Mouse (Mus musculus) CH12.LX (cell line): Measurements from ENCODE around the gene Olfr1107. TPM values are rescaled to one million over a fixed set of nuclear protein-coding genes. Genes with fewer than 3 reads are reported as not detected.

Experiments used
- polyA plus RNA-seq: library from polyadenylated mRNA; unstranded; fragments of >175 nt; gene quantifications from 2 replicates; pipeline ENCODE4 v1.2.1, GENCODE M21; 2012; ENCODE audit warnings: low read depth; ENCODE audit not compliant: insufficient read length
- total RNA-seq, 2 experiments: library from RNA; depleted of rRNA; stranded (reverse); fragments of 300-350 nt in 1 of 2; fragments of >200 nt in 1 of 2; gene quantifications; 2 replicates each; pipeline ENCODE4 v1.2.3; 2012 to 2014

Olfr1107 gene
- total and polyA plus RNA-seq, 3 experiments, result not detected

Other genes with a start within 250 kb of the Olfr1107 start
- not detected in 2 replicates for gene Olfr1095, start 224.1 kb downstream of the Olfr1107 start, total RNA-seq (2012; rRNA removed)
- not detected in 2 replicates for gene Olfr1095, start 224.1 kb downstream of the Olfr1107 start, total RNA-seq (2014; rRNA removed)
- gene Olfr1095, start 224.1 kb downstream of the Olfr1107 start, polyA plus RNA-seq, result not detected in 2 replicates
- gene Gm13723, start 201.0 kb downstream of the Olfr1107 start, total RNA-seq (2012; rRNA removed), result not detected in 2 replicates
- not detected in 2 replicates for gene Gm13723, start 201.0 kb downstream of the Olfr1107 start, total RNA-seq (2014; rRNA removed)
- gene Gm13723, start 201.0 kb downstream of the Olfr1107 start, polyA plus RNA-seq, result not detected in 2 replicates
- not detected in 2 replicates for gene Olfr1097, start 183.6 kb downstream of the Olfr1107 start, total RNA-seq (2012; rRNA removed)
- gene Olfr1097, start 183.6 kb downstream of the Olfr1107 start, total RNA-seq (2014; rRNA removed), result not detected in 2 replicates
- not detected in 2 replicates for gene Olfr1097, start 183.6 kb downstream of the Olfr1107 start, polyA plus RNA-seq
- gene Olfr1098, start 151.3 kb downstream of the Olfr1107 start, total RNA-seq (2012; rRNA removed), result not detected in 2 replicates
- not detected in 2 replicates for gene Olfr1098, start 151.3 kb downstream of the Olfr1107 start, total RNA-seq (2014; rRNA removed)
- not detected in 2 replicates for gene Olfr1098, start 151.3 kb downstream of the Olfr1107 start, polyA plus RNA-seq
- gene Olfr1099, start 115.1 kb downstream of the Olfr1107 start, total RNA-seq (2012; rRNA removed), result not detected in 2 replicates
- gene Olfr1099, start 115.1 kb downstream of the Olfr1107 start, total RNA-seq (2014; rRNA removed), result not detected in 2 replicates
- gene Olfr1099, start 115.1 kb downstream of the Olfr1107 start, polyA plus RNA-seq, result not detected in 2 replicates
- gene Olfr1100, start 95.9 kb downstream of the Olfr1107 start, total RNA-seq (2012; rRNA removed), result not detected in 2 replicates
- not detected in 2 replicates for gene Olfr1100, start 95.9 kb downstream of the Olfr1107 start, total RNA-seq (2014; rRNA removed)
- gene Olfr1100, start 95.9 kb downstream of the Olfr1107 start, polyA plus RNA-seq, result not detected in 2 replicates
- gene Olfr1101, start 84.6 kb downstream of the Olfr1107 start, total RNA-seq (2012; rRNA removed), result not detected in 2 replicates
- not detected in 2 replicates for gene Olfr1101, start 84.6 kb downstream of the Olfr1107 start, total RNA-seq (2014; rRNA removed)
- not detected in 2 replicates for gene Olfr1101, start 84.6 kb downstream of the Olfr1107 start, polyA plus RNA-seq
- gene Olfr1102, start 77.4 kb downstream of the Olfr1107 start, total RNA-seq (2012; rRNA removed), result not detected in 2 replicates
- gene Olfr1102, start 77.4 kb downstream of the Olfr1107 start, total RNA-seq (2014; rRNA removed), result not detected in 2 replicates
- not detected in 2 replicates for gene Olfr1102, start 77.4 kb downstream of the Olfr1107 start, polyA plus RNA-seq
- not detected in 2 replicates for gene Olfr1104, start 48.7 kb downstream of the Olfr1107 start, total RNA-seq (2012; rRNA removed)
- not detected in 2 replicates for gene Olfr1104, start 48.7 kb downstream of the Olfr1107 start, total RNA-seq (2014; rRNA removed)
- not detected in 2 replicates for gene Olfr1104, start 48.7 kb downstream of the Olfr1107 start, polyA plus RNA-seq
- not detected in 2 replicates for gene Olfr1105, start 39.3 kb downstream of the Olfr1107 start, total RNA-seq (2012; rRNA removed)
- not detected in 2 replicates for gene Olfr1105, start 39.3 kb downstream of the Olfr1107 start, total RNA-seq (2014; rRNA removed)
- gene Olfr1105, start 39.3 kb downstream of the Olfr1107 start, polyA plus RNA-seq, result not detected in 2 replicates
- not detected in 2 replicates for gene Olfr1106, start 23.5 kb downstream of the Olfr1107 start, total RNA-seq (2012; rRNA removed)
- gene Olfr1106, start 23.5 kb downstream of the Olfr1107 start, total RNA-seq (2014; rRNA removed), result not detected in 2 replicates
- not detected in 2 replicates for gene Olfr1106, start 23.5 kb downstream of the Olfr1107 start, polyA plus RNA-seq
- gene Olfr1109, start 20.2 kb upstream of the Olfr1107 start, total RNA-seq (2012; rRNA removed), result not detected in 2 replicates
- gene Olfr1109, start 20.2 kb upstream of the Olfr1107 start, total RNA-seq (2014; rRNA removed), result not detected in 2 replicates
- gene Olfr1109, start 20.2 kb upstream of the Olfr1107 start, polyA plus RNA-seq, result not detected in 2 replicates
- gene Olfr259, start 38.8 kb upstream of the Olfr1107 start, total RNA-seq (2012; rRNA removed), result not detected in 2 replicates
- not detected in 2 replicates for gene Olfr259, start 38.8 kb upstream of the Olfr1107 start, total RNA-seq (2014; rRNA removed)
- not detected in 2 replicates for gene Olfr259, start 38.8 kb upstream of the Olfr1107 start, polyA plus RNA-seq
- gene Olfr1110, start 64.5 kb upstream of the Olfr1107 start, total RNA-seq (2012; rRNA removed), result not detected in 2 replicates
- not detected in 2 replicates for gene Olfr1110, start 64.5 kb upstream of the Olfr1107 start, total RNA-seq (2014; rRNA removed)
- gene Olfr1110, start 64.5 kb upstream of the Olfr1107 start, polyA plus RNA-seq, result not detected in 2 replicates
- not detected in 2 replicates for gene Olfr1111, start 76.8 kb upstream of the Olfr1107 start, total RNA-seq (2012; rRNA removed)
- not detected in 2 replicates for gene Olfr1111, start 76.8 kb upstream of the Olfr1107 start, total RNA-seq (2014; rRNA removed)
- gene Olfr1111, start 76.8 kb upstream of the Olfr1107 start, polyA plus RNA-seq, result not detected in 2 replicates
- gene Olfr1112, start 112.0 kb upstream of the Olfr1107 start, total RNA-seq (2012; rRNA removed), result not detected in 2 replicates
- gene Olfr1112, start 112.0 kb upstream of the Olfr1107 start, total RNA-seq (2014; rRNA removed), result not detected in 2 replicates
- gene Olfr1112, start 112.0 kb upstream of the Olfr1107 start, polyA plus RNA-seq, result not detected in 2 replicates
- not detected in 2 replicates for gene Olfr1113, start 133.2 kb upstream of the Olfr1107 start, total RNA-seq (2012; rRNA removed)
- gene Olfr1113, start 133.2 kb upstream of the Olfr1107 start, total RNA-seq (2014; rRNA removed), result not detected in 2 replicates
- not detected in 2 replicates for gene Olfr1113, start 133.2 kb upstream of the Olfr1107 start, polyA plus RNA-seq
- not detected in 2 replicates for gene Olfr1115, start 172.2 kb upstream of the Olfr1107 start, total RNA-seq (2012; rRNA removed)
- gene Olfr1115, start 172.2 kb upstream of the Olfr1107 start, total RNA-seq (2014; rRNA removed), result not detected in 2 replicates
- gene Olfr1115, start 172.2 kb upstream of the Olfr1107 start, polyA plus RNA-seq, result not detected in 2 replicates
- gene Olfr1116, start 191.7 kb upstream of the Olfr1107 start, total RNA-seq (2012; rRNA removed), result not detected in 2 replicates
- gene Olfr1116, start 191.7 kb upstream of the Olfr1107 start, total RNA-seq (2014; rRNA removed), result not detected in 2 replicates
- not detected in 2 replicates for gene Olfr1116, start 191.7 kb upstream of the Olfr1107 start, polyA plus RNA-seq
- not detected in 2 replicates for gene Olfr1118, start 231.8 kb upstream of the Olfr1107 start, total RNA-seq (2012; rRNA removed)
- not detected in 2 replicates for gene Olfr1118, start 231.8 kb upstream of the Olfr1107 start, total RNA-seq (2014; rRNA removed)
- gene Olfr1118, start 231.8 kb upstream of the Olfr1107 start, polyA plus RNA-seq, result not detected in 2 replicates